In genomic region chr11:101627857-101628559, GRCm38 (mm10) we compare ENCODE assay signal across 8 mouse cellular contexts. TPM values are rescaled to one million over a fixed set of nuclear protein-coding genes. Genes with fewer than 3 reads are reported as not detected.
A peak's percentile ranks its signal among the peaks of the same experiment; 100 is the strongest.
DNase-seq lines count a peak whose midpoint lies in the region; ATAC-seq lines count a peak whose summit lies in the region.

No protein-coding gene starts in this region.

- H3K36me3 ChIP-seq in hindbrain, embryonic 13.5 days = no peaks in the 10 kb centered on the region; the same call in 1 of the 2 replicates

- peaks cover 14% of the 10 kb centered on the region for H3K4me1 ChIP-seq in hindbrain, embryonic 13.5 days (replicated peaks)

- H3K4me3 ChIP-seq in hindbrain, embryonic 13.5 days = peak overlapping the region; percentile 61

- peak; percentile 81 for DNase-seq in T-cell, adult 2 months (ENCODE audit: low spot score)
- peak; percentile 88 to 91 for DNase-seq in cerebellum, postnatal 10 days
- DNase-seq in frontal cortex, postnatal 14 days (ENCODE audit: low spot score in 2 of 2) = peak; percentile 55 to 73
- DNase-seq in left cerebral cortex, adult 11 months (ENCODE audit: low spot score) = peak; percentile 55
- peak; percentile 89 to 92 for DNase-seq in lung, postnatal 4 days
- DNase-seq in right cerebral cortex, postnatal 10 days (ENCODE audit: low spot score in 2 of 2) = peak; percentile 89 to 92
- peak; percentile 89 for DNase-seq in urinary bladder, postnatal 14 days (ENCODE audit: low spot score)

- WGBS in hindbrain, embryonic 13.5 days = 1% methylated on average over 33 of the region's 33 CpGs

- peak overlapping the region; percentile 89 for H3K27ac ChIP-seq in hindbrain, embryonic 13.5 days

- peak overlapping the region; percentile 74 for H3K9ac ChIP-seq in hindbrain, embryonic 13.5 days

- ATAC-seq in hindbrain, embryonic 13.5 days (ENCODE audit: low FRiP score) = peak; percentile 31

- no peaks in the 10 kb centered on the region for H3K9me3 ChIP-seq in hindbrain, embryonic 13.5 days

- no peaks in the 10 kb centered on the region for H3K27me3 ChIP-seq in hindbrain, embryonic 13.5 days

- peak overlapping the region; percentile 95 for H3K4me2 ChIP-seq in hindbrain, embryonic 13.5 days

RNA-seq across cellular contexts. Expression of gene Rdm1, which starts 1.0 kb away (rescaled TPM):
- 15.5 and 18.9 TPM in 2 replicates for polyA plus RNA-seq in hindbrain, embryonic 13.5 days (2015; fragmentation: Nextera tagmentation; extraction: Ambion mirVana)

RNA-seq across cellular contexts. Expression of gene Gm11634, which starts 29.0 kb away (rescaled TPM):
- polyA plus RNA-seq in hindbrain, embryonic 13.5 days (2015; fragmentation: Nextera tagmentation; extraction: Ambion mirVana) = not detected in 2 replicates

RNA-seq across cellular contexts. Expression of gene Arl4d, which starts 37.3 kb away (rescaled TPM):
- 8.0 and 10.7 TPM in 2 replicates for polyA plus RNA-seq in hindbrain, embryonic 13.5 days (2015; fragmentation: Nextera tagmentation; extraction: Ambion mirVana)

RNA-seq across cellular contexts. Expression of gene Tmem106a, which starts 46.0 kb away (rescaled TPM):
- polyA plus RNA-seq in hindbrain, embryonic 13.5 days (2015; fragmentation: Nextera tagmentation; extraction: Ambion mirVana) = 3.4 and 4.1 TPM in 2 replicates

Comparison
In these comparisons a context has a peak if more than half of its experiments do, and no peak if none do; other contexts are left out.
1. Peak in every context shown above with its lines: DNase-seq, ATAC-seq, H3K4me3 ChIP-seq and H3K27ac ChIP-seq.